Mouse (Mus musculus) myocyte (in vitro differentiated cells): ENCODE data around the gene Slc2a1. TPM values are rescaled to one million over a fixed set of nuclear protein-coding genes. Genes with fewer than 3 reads are reported as not detected.

ENCODE experiments used
- H3K27me3 ChIP-seq: one replicate; pipeline ENCODE4 v1.6.1; 2011; ENCODE audit not compliant: control insufficient read depth, insufficient read depth, insufficient read length
- H3K36me3 ChIP-seq: one replicate; pipeline ENCODE4 v1.6.1; 2011; ENCODE audit not compliant: control insufficient read depth, insufficient read depth
- H3K4me2 ChIP-seq: one replicate; pipeline ENCODE4 v1.6.1; 2011; ENCODE audit warnings: low read depth, control low read depth
- H3K4me3 ChIP-seq: one replicate; pipeline ENCODE4 v1.5.1; 2011; ENCODE audit warnings: mild to moderate bottlenecking, control low read depth, moderate library complexity
- H3K79me2 ChIP-seq: one replicate; pipeline ENCODE4 v1.6.1; 2011; ENCODE audit not compliant: control insufficient read depth, insufficient read depth
- H3ac ChIP-seq: one replicate; pipeline ENCODE4 v1.6.1; 2011; ENCODE audit not compliant: control insufficient read depth, insufficient read length
- CEBPB ChIP-seq: IDR thresholded peaks from 2 replicates; pipeline ENCODE4 v1.6.1; 2011; ENCODE audit warnings: mild to moderate bottlenecking, moderate library complexity; ENCODE audit not compliant: poor library complexity, insufficient read depth, severe bottlenecking
- E2F4 ChIP-seq: IDR thresholded peaks from one replicate; pipeline ENCODE4 v1.6.1; 2011; ENCODE audit warnings: mild to moderate bottlenecking, control low read depth, moderate library complexity; ENCODE audit not compliant: insufficient read depth
- MAX ChIP-seq: IDR thresholded peaks from one replicate; pipeline ENCODE4 v1.6.1; 2011; ENCODE audit warnings: low read depth, mild to moderate bottlenecking, control low read depth
- MYOD1 ChIP-seq, 3 experiments: IDR thresholded peaks; one replicate each; pipeline ENCODE4 v1.6.1; 2011; ENCODE audit warnings: control low read depth in 2 of 3, low read depth in 2 of 3, mild to moderate bottlenecking in 2 of 3, moderate library complexity in 1 of 3; ENCODE audit not compliant: insufficient read length in 2 of 3, control insufficient read depth in 1 of 3
- MYOG ChIP-seq, 3 experiments: IDR thresholded peaks; one replicate each; pipeline ENCODE4 v1.6.1; 2011; ENCODE audit warnings: control low read depth in 2 of 3, low read depth in 2 of 3, mild to moderate bottlenecking in 2 of 3; ENCODE audit not compliant: insufficient read length in 2 of 3, control insufficient read depth in 1 of 3, insufficient read depth in 1 of 3
- POLR2A ChIP-seq: IDR thresholded peaks from one replicate; pipeline ENCODE4 v1.6.1; 2011; ENCODE audit warnings: low read depth, mild to moderate bottlenecking, control low read depth, moderate library complexity; ENCODE audit not compliant: insufficient read length
- POLR2AphosphoS2 ChIP-seq: IDR thresholded peaks from one replicate; pipeline ENCODE4 v1.6.1; 2011; ENCODE audit warnings: low read depth, control low read depth; ENCODE audit not compliant: insufficient read length
- REST ChIP-seq: IDR thresholded peaks from one replicate; pipeline ENCODE4 v1.6.1; 2011; ENCODE audit warnings: mild to moderate bottlenecking, control low read depth, moderate library complexity; ENCODE audit not compliant: insufficient read depth, insufficient read length
- SRF ChIP-seq: IDR thresholded peaks from one replicate; pipeline ENCODE4 v1.6.1; 2011; ENCODE audit warnings: low read depth; ENCODE audit not compliant: control insufficient read depth, insufficient read length
- TCF12 ChIP-seq: IDR thresholded peaks from one replicate; pipeline ENCODE4 v1.6.1; 2011; ENCODE audit warnings: mild to moderate bottlenecking, control low read depth; ENCODE audit not compliant: poor library complexity, insufficient read depth, severe bottlenecking
- TCF3 ChIP-seq: IDR thresholded peaks from one replicate; pipeline ENCODE4 v1.6.1; 2011; ENCODE audit warnings: low read depth, control low read depth; ENCODE audit not compliant: insufficient read length
- USF1 ChIP-seq: IDR thresholded peaks from one replicate; pipeline ENCODE4 v1.6.1; 2011; ENCODE audit warnings: low read depth, mild to moderate bottlenecking, control low read depth, moderate library complexity
- polyA plus RNA-seq: library from polyadenylated mRNA; unstranded; fragments of >200 nt; fragmentation: generic; extraction: Trizol; gene quantifications from one replicate; pipeline ENCODE4 v1.2.1, GENCODE M21; 2012; ENCODE audit warnings: missing spikeins

Gene Slc2a1
- 55.8 TPM for polyA plus RNA-seq

GRCm38 (mm10) chr4:119108495-119109408 lies at the start of gene Slc2a1:
Gene Slc2a1 (plus strand): TSS chr4:119108711.
- Histone ChIP-seq H3K4me2 (peak within 1 kb of the TSS; percentile 90), H3K4me3 (peak within 1 kb of the TSS; percentile 79), H3ac (peak within 1 kb of the TSS; percentile 42), H3K79me2 (peaks cover 47% of the 10 kb centered on the region), H3K36me3 (no peaks in the 10 kb centered on the region), H3K27me3 (no peaks in the 10 kb centered on the region)
- TF ChIP-seq USF1: no peak
- no peak for TF ChIP-seq TCF12
- TF ChIP-seq MAX: no peak
- peak in 2 of 3 experiments; percentile 3 to 17 for TF ChIP-seq MYOD1 (IDR thresholded peaks at IDR 0.05; ENCODE audit: control insufficient read depth in 1 of 3, insufficient read length in 2 of 3, low read depth in 2 of 3)
- TF ChIP-seq CEBPB: no peak
- peak; percentile 94 for TF ChIP-seq POLR2AphosphoS2
- TF ChIP-seq POLR2A: peak; percentile 93
- peak; percentile 41 for TF ChIP-seq REST
- TF ChIP-seq E2F4: peak; percentile 7
- TF ChIP-seq SRF: no peak

DNA sequence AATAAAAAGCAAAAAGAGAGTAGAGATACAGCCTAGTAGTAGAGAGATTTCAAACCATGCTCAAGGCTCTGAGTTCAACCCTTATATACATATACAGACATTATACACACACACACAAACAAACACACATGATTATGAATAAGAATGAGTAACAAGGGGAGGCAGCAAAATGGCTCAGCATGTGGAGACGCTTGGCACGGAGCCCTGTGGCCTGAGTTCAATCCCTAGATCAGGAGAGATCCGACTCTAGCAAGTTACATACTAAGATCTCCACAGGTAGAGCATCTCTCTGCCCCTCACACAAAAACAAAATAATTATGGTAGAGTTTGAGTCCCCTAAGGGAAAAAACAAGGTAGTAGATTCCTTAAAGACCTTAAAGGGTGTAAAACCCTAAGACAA lies 41.7 kb upstream of the Slc2a1 start:
- TF ChIP-seq POLR2AphosphoS2: no peak
- no peak for TF ChIP-seq SRF
- no peak for TF ChIP-seq POLR2A
- no peak for TF ChIP-seq MAX
- no peak for TF ChIP-seq E2F4
- no peak for TF ChIP-seq CEBPB
- TF ChIP-seq TCF3: no peak
- TF ChIP-seq MYOD1 (IDR thresholded peaks at IDR 0.05; ENCODE audit: control insufficient read depth in 1 of 3, insufficient read length in 2 of 3, low read depth in 2 of 3): no peak
- no peak for TF ChIP-seq TCF12
- TF ChIP-seq MYOG (IDR thresholded peaks at IDR 0.05; ENCODE audit: control insufficient read depth in 1 of 3, insufficient read depth in 1 of 3, insufficient read length in 2 of 3, low read depth in 2 of 3): no peak
- TF ChIP-seq REST: no peak
- TF ChIP-seq USF1: no peak
- Histone ChIP-seq H3ac (no peak overlapping the region), H3K4me2 (peak overlapping the region; percentile 44), H3K4me3 (no peak overlapping the region), H3K36me3 (no peaks in the 10 kb centered on the region), H3K27me3 (no peaks in the 10 kb centered on the region), H3K79me2 (no peaks in the 10 kb centered on the region)

DNA sequence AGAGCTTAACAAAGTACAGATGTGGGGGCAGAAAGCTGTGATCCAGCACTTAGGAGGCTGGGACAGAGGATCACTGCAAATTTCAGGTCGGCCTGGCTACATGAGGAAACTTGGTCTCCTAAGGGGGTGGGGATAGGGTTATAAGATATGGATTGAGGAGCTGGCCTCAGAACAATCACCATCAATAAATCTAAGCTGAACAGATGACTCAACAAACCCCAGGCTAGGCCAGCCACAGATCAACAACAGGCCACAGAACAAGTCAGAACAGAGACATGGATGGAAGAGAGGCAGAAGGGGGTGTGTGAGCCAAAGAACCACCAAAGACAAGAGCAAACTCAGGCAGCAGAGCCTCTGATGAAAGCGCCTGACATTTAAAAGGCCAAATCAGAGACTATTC lies 41.3 kb upstream of the Slc2a1 start:
- H3K27me3 ChIP-seq: no peaks in the 10 kb centered on the region
- no peak for TF ChIP-seq MYOD1 (IDR thresholded peaks at IDR 0.05; ENCODE audit: control insufficient read depth in 1 of 3, insufficient read length in 2 of 3, low read depth in 2 of 3)
- TF ChIP-seq SRF: no peak
- TF ChIP-seq MYOG (IDR thresholded peaks at IDR 0.05; ENCODE audit: control insufficient read depth in 1 of 3, insufficient read depth in 1 of 3, insufficient read length in 2 of 3, low read depth in 2 of 3): no peak
- TF ChIP-seq TCF3: no peak
- no peak for TF ChIP-seq CEBPB
- no peak for TF ChIP-seq REST
- no peak for TF ChIP-seq USF1
- TF ChIP-seq TCF12: no peak
- no peak for TF ChIP-seq MAX
- no peak for TF ChIP-seq POLR2AphosphoS2
- TF ChIP-seq POLR2A: no peak
- TF ChIP-seq E2F4: no peak
- no peaks in the 10 kb centered on the region for H3K36me3 ChIP-seq
- peak overlapping the region; percentile 44 for H3K4me2 ChIP-seq
- no peak overlapping the region for H3K4me3 ChIP-seq
- H3K79me2 ChIP-seq: no peaks in the 10 kb centered on the region
- no peak overlapping the region for H3ac ChIP-seq

- no peak overlapping the region for H3ac ChIP-seq
- TF ChIP-seq E2F4: no peak
- no peak for TF ChIP-seq MYOG (IDR thresholded peaks at IDR 0.05; ENCODE audit: control insufficient read depth in 1 of 3, insufficient read depth in 1 of 3, insufficient read length in 2 of 3, low read depth in 2 of 3)
- no peak for TF ChIP-seq TCF12
- no peak for TF ChIP-seq SRF
- no peak for TF ChIP-seq TCF3
- TF ChIP-seq POLR2AphosphoS2: no peak
- no peak for TF ChIP-seq USF1
- no peak for TF ChIP-seq MAX
- TF ChIP-seq MYOD1 (IDR thresholded peaks at IDR 0.05; ENCODE audit: control insufficient read depth in 1 of 3, insufficient read length in 2 of 3, low read depth in 2 of 3): no peak
- no peak for TF ChIP-seq POLR2A
- no peak for TF ChIP-seq REST
- TF ChIP-seq CEBPB: no peak
- H3K36me3 ChIP-seq: no peaks in the 10 kb centered on the region
- no peak overlapping the region for H3K4me3 ChIP-seq
- no peak overlapping the region for H3K4me2 ChIP-seq
- H3K79me2 ChIP-seq: no peaks in the 10 kb centered on the region
- H3K27me3 ChIP-seq: no peaks in the 10 kb centered on the region
These were observed 39.6 kb upstream of the Slc2a1 start for GRCm38 (mm10) chr4:119068918-119069317.
